Mouse (Mus musculus): ENCODE measurements at regions not wholly inside any gene's neighbourhood (a gene's known extent, or its start where the extent isn't known, plus 50 kb on each side); places are given as distances from the start of the nearest gene placed in this dataset.
A peak's percentile ranks its signal among the peaks of the same experiment; 100 is the strongest.

GRCm38 (mm10) chr16:72152920-72153319 is 155.2 kb upstream of the Robo1 start:
- no peak for DNase-seq

DNA sequence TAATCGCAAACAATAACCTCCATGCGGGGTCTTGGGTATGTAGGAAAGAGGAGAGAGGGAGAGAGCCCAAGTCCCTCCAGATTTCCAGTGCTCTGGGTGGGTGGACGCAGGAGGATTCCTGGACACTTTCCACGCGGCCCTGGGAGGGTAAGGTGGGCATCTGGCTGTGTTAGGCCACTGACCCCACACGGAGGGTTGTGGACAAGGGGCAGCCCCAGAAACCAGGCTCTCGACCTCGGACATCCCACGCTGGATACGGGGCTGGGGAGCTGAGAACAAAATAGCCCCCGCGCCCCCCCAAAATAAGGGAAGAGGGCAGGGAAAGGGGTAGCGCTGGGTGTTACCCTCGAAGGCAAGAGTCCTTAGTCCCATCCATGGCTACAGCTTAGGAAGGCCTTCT is 150.2 kb upstream of the Robo1 start:
- no peak for DNase-seq

- DNase-seq, result no peak
Measured at GRCm38 (mm10) chr16:72159411-72159810, 148.7 kb upstream of the Robo1 start.

GRCm38 (mm10) chr16:72175727-72176126 is 132.4 kb upstream of the Robo1 start:
- no peak for DNase-seq

DNA sequence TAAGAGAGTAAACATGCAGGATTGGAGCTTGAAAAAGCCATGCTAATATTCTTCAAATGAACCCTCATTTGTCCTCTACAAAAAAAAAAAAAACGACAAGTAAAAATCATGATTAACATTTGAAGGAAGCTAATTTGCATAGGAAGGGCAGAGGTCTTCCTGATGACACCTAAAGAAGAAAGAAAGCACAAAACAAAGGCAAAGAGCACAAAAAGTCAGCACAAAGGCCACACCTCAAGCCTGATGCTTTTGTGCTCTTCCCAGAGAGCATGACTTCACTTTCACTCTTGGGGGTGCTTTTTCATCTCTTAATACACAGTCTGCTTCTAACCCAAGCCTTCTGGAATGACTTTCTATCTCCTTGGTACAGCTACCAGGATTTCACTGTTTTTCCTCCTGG is 113.8 kb upstream of the Robo1 start:
- DNase-seq, result no peak

DNA sequence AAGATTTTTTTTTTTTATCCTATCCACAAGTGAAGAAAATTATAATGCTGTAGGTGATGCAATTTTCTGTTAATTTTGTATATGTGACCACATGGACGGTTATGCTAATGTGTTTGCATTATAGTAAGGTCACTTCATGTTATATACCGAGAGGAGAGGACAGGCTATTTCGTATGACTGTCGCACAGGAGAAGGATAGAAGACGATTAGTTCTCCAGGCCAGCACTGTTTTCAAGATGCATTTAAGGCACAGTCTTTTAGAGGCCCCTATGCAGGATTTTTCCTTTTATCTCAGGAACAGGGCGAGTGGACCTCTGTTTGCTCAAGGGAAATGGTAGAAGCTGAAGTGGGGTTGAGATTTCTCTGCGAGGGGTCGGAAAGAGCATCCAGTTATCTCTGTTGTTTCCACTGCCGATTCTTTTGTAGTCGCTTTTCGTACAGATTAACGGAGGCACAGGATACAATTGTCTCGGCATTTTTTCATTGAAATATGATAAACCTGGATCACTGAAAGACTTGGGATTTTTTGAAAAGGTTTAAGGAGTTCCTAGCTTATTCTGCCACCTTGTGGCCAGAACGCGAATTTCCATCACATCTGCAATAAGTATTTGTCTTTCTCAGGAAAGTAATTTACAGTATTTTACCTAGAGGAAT is 92.6 kb upstream of the Robo1 start:
- peak; percentile 65 for DNase-seq

DNA sequence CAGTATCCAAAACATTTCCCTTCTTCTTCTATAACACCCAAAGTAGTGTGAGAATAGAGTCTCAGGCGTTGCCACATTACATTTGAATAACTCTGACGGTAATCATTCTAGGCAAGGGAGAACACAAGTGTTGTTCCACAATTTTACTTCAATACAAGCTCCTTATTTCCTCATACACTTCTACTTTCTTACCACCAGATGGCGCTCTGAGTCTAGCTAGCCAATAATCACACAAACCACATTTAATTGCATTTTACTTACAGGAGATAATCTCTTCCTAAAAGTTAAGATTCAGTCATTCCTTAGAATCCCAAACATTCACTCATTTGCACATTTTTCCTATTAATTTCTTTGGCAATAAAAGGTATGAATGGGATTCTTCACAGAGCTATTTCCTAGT is 90.1 kb upstream of the Robo1 start:
- no peak for DNase-seq

DNA sequence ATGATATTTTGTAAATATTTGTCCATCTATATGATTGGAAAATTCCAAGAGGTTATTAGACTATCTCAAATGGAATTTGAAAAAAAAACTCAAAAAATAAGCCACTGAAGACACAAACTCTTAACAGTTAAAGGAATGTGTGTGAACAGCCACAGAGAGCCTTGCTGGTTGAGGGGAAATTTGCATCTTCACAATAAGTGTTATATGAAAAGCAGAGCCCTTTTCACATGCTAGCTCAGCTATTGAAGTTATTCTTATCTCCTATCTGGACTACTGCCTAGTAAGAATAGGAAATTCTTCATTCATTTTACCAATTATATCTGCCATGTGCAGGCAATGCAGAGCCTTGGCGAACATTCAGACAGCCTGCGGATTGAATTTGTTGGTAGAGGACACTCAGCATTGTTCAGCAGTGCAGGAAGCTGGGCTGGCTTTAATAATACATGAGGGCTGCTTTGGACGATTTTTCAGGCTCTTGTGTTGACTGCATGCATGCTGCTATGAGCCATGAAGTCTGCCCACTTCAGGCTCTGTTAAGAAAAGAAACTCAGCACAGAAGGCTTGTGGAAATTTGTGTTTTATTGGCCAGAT is 86.1 kb upstream of the Robo1 start:
- no peak for DNase-seq

- no peak for DNase-seq
Measured at GRCm38 (mm10) chr16:72223860-72224259, 84.2 kb upstream of the Robo1 start.

DNA sequence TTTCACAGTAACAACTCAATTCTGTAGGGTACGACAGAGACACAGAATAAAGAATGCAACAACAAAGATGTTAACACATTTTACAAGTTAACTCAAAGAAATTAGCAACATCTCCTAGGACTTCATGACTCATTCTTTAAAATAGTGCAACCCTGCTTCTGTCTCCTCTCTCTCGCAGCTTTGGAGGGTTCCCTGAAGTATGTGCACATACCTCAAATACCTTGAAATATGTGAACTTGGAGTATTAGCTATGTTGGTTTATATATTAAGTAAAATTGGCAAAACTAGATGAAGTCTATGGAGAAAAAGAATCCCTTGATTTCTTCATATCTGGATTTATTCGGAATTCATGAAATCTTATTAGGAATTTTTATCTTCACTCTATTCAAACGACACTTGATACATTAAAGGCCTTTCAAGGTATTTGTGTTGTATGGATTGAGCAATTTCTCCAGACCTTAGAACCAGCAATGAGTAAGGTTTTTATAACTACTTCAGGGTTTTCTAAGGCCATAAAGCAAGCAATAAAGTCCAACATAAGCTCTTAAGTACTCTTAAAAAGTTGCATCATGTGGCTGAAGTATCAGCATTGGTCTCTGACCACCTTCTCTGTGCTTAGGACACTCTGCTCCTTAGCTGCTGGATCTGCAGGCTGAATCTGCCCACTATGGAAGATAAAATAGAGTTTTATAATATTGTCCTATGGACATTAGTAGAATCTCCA is 82.8 kb upstream of the Robo1 start:
- no peak for DNase-seq

GRCm38 (mm10) chr16:72234366-72234765 is 73.7 kb upstream of the Robo1 start:
- DNase-seq, result no peak

GRCm38 (mm10) chr16:72239631-72240030 is 68.5 kb upstream of the Robo1 start:
- DNase-seq, result no peak

GRCm38 (mm10) chr16:72256388-72256787 is 51.7 kb upstream of the Robo1 start:
- DNase-seq, result no peak
